Mouse (Mus musculus) megakaryocyte, embryonic 14.5 days (primary cell): ENCODE measurements around the gene Grin3b.

Experiments used
- FLI1 ChIP-seq: IDR thresholded peaks from 2 replicates; pipeline ENCODE4 v1.6.1; 2012; ENCODE audit warnings: low read length, inconsistent platforms, mixed read lengths
- GATA1 ChIP-seq: IDR thresholded peaks from 3 replicates; pipeline ENCODE4 v1.6.1; 2012; ENCODE audit warnings: mixed read lengths, low read length, inconsistent platforms, borderline replicate concordance

- no peak for TF ChIP-seq GATA1
- no peak for TF ChIP-seq FLI1
Observed at GRCm38 (mm10) chr10:79958140-79958816, 12.2 kb upstream of the Grin3b start.
